Mouse (Mus musculus) forelimb bud, embryonic 11.5 days (tissue): ENCODE data around the gene Lamtor1.
"Not testable (repeated sequence)": the region's sequence is repeated elsewhere in the genome, so short reads cannot be mapped to it uniquely, and the experiment has no call there.

ENCODE experiments used
- DNase-seq: peaks from one replicate; pipeline ENCODE4 v3.0.0-alpha.2; 2012; ENCODE audit warnings: low read depth, low spot score

Gene Lamtor1

DNA sequence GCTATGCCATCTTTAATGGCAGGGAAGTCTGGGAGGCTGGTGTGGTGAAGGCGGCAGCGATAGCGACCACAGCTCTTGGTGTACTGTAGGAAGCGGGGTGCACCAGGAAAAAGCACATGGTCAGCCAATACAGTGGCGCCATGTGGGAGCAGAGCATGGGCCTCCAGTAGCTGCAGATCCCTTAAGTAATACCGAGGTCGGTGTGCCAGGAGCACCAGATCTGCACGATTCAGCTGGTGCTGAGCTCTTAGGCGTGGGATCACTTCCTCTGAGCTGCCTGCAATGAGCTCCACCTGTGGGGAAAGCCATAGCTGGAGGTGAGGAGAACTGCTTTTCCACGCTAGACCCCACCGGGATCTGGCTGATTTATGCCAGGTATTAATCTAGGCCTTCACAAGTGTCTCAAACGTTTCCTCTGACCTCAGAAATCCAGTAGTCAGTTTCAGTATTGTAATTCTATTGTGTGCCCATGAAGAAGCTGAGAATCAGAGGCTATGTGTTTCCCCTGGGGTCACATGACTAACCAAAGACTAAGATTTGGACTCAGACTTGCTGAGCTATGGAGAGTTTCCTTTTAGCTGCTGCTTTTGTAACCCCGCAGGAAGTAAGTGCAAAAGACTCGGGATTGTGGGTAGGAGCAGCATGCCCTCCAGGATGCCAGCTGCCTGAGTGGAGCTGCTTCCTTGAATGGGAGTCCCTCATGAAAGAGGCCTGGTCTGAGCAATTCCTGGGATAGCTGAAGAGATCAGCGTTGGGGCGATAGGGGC lies 5.2 kb upstream of the Lamtor1 start:
- DNase-seq = no peak

DNA sequence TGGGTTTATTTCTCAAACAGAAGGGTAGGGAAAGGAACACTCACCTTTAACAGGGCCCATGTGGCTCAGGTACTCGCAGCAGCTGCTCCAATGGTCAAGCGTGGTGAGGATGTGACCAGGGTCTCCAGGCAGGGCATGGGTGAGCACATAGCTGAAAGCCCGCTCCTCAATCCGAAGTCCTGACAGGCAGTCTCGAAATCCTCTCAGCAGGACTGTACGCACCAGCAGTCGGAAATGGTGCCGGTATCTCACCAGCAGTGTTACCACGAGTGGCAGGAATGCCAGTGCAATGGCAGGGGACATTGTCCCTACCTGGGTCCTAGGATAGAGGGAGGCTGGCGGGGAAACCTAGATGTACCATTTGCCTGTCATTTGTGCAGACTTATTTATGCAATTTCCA lies 3.7 kb upstream of the Lamtor1 start:
- DNase-seq = no peak

DNA sequence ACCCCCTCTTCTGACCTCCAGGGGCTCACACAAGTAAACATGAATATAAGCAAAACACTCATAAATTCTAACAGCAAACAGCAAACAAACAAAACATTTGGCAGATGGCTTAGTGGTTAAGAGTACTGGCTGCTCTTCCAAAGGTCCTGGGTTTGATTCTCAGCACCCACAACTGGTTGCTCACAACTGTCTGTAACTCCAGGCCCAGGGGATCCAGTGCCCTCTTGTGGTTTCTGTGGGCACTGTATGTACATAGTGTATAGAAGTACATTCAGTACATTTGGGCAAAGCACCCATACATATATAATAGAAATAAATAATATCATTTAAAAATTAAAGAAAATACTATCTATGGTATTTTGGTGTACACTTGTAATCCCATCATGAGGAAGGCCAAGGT lies 2.9 kb upstream of the Lamtor1 start:
- no peak for DNase-seq

DNA sequence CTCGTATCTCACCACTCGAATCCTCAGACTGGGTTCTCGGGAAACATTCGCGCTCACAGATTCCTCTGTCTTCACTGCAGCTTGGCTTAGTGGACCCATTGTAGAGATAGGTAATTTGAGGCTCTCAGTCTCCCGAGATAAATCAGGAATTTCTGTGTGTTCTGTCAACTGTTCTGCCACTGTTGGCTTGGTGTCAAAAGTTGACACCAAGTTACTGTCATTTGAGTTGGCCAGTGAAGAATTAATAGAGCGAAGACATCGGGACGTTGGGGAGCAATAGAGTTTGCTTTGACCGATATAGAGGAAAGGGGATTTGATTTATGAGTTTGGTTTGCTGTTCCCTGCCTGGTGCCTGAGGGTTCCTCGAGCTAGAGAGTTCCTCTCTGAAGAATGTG lies 580 bp downstream of the Lamtor1 start, which contains the start of gene Tomt:
TSS of gene Tomt (minus strand) at position 73 of the 395 bp plus-strand sequence.
- DNase-seq = no peak

DNA sequence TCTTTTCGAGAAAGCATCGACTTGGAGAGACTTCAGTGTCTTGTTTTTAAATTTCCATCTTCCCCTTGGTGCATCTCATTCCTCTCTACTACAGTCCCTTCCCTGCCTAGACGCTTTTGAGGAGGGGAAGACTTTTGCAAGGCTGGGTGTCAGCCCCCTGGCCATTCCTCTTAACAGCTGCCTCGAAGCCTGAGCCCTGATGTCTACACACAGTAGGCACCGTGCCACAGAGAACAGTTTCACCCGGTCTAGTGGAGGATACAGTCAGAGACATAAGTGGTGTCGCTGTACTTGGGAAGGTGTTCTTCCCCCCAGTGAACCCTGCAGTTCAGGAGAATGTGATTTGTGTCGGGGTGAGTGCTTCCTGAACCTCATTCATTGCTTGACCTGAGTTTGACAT lies 992 bp downstream of the Lamtor1 start:
- no peak for DNase-seq

DNA sequence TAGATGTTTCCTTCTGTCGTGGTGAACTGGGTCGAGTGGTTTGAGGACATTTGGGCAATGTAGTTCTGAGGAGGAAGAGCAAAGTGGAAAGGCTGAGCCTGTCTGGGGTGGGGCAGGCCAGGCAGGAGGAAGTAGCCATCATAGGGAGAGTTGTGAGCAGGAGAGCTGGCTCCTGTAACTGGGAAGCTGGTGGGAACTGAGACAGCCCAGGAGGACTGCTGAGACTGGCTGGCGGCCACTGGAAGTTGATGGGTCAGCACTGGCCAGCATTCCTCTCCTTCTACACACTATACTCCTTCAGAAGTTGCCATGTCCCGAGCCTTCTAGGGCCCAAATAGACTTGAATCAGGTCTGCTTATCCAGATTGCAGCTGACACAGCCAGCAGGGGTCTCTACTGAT lies 2.7 kb downstream of the Lamtor1 start:
- no peak for DNase-seq

DNA sequence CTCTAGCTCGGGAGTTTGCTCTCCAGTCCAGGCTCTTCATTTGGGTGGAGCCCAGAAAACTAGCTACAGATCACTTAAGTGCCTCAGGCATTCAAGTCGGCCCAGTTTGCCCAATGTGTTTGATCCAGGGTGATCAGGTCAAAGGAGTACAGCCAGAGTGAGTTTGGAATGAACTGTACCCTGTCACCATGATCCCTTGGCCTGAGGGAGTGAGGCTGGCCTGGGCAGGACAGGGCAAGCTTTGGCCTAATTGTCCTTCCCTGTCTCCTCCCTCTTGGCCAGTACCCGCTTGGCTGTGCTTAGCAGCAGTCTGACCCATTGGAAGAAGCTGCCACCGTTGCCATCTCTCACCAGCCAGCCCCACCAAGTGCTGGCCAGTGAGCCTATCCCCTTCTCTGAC lies 4.4 kb downstream of the Lamtor1 start:
- no peak for DNase-seq

DNA sequence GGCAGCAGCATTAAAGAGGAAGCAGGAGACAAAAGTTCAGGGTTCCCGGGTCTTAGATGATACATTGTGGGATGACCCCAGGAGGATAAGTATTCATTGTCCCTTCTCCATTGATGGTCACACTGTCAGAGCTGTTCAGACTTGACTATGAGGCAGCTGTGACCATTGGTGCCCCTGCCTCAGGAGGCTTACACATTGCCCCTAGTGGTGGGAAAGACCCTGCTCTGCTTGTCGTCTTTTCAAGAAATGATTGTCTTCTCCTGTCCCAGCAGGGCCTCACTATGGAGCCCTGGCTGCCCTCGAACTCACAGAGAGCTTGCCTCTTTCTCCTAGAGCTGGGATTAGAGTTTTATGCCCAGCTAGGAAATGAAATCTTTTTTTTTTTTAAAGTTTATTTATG lies 6.3 kb downstream of the Lamtor1 start:
- DNase-seq = no peak

DNA sequence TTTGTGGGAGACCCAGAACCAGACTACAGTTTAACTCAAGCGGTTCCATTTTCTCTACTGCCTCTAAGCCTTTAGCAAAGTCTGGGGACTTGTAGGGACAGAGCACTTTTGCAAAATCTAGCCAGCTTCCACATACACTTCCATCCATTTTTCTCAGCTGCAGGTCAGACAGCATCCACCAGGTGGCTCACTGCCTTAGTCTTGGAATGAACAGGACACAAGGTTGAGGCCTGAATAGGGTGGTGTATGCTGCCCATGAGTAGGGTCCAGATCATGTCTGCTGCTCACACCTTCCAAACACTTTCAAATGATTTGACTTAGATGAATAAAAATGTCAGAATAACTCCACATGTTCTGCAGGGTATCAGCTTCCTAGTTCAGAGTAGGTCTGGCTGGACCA lies 12.4 kb downstream of the Lamtor1 start:
- peak; percentile 61 for DNase-seq

DNA sequence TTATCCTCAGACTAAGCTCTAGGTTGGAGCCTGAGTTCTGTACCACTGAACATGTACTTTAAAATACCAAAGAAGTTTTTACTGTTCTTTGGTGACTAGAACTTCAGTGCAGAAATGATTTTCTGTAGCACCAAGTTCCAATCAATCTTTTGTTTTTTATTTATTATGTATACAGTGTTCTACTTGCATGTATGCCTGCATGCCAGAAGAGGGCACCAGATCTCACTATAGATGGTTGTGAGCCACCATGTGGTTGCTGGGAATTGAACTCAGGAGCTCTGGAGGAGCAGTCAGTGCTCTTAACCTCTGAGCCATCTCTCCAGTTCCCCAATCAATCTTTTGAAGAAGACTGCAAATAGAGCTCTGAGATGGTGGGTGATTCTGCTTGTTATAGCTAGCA lies 20.2 kb downstream of the Lamtor1 start:
- DNase-seq = not testable (repeated sequence)

DNA sequence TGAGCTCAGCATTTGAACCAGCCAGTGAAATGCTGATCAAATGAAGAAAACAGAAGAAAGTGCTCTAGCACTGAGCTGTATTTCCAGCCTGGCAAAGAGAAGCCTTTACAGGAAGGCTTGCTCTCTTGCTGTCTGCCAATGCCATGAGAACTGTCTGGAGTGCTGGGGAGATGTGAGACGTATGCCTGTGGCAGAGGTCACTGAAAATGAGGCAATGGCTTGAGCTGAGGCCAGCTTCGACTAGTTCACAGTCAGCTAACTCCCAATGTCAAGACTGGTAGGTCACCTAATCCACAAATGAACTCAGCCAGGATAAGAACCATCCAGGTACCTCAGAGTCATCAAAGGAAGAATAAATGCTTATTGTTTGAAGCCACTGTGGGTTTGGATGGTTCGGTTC lies 22.4 kb downstream of the Lamtor1 start:
- DNase-seq = no peak

DNA sequence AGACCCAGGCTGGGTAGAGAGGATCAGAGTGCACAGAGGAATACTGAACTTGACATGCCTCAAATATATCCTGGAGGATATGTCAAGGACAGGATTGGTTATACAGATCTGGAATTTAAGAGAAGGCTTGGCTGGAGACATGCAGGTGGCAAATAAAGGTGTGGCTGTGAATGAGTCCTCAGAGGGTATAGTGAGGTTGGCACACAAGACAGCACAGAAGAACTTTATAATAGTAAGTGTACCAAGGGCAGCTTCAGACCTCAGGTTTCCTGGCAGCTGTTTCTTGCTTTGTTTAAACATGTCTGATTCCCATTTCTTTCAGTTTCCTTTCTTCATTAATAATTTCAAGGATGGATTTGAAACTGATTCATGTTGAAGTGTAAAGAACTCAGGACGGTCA lies 26.8 kb downstream of the Lamtor1 start:
- no peak for DNase-seq

DNA sequence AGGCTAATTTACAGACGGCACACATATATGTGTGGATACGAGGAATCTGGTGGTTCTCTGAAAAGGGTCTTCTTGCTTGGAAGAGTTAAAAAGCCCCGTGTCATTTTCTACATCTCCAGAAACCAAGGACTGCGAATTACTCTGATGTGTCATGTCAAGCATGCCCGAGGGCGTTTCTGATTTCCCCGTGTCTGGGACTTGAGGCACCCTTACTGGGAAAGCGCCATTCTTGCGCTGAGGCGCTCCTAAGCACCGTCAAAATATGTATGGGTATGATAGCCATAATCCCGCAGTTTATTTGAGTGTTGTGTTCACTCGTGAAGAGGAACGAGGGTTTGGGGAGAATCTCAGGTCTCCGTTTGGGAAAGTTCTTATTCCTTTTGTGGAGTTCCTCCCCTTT lies 27.6 kb downstream of the Lamtor1 start:
- DNase-seq = peak; percentile 26

DNA sequence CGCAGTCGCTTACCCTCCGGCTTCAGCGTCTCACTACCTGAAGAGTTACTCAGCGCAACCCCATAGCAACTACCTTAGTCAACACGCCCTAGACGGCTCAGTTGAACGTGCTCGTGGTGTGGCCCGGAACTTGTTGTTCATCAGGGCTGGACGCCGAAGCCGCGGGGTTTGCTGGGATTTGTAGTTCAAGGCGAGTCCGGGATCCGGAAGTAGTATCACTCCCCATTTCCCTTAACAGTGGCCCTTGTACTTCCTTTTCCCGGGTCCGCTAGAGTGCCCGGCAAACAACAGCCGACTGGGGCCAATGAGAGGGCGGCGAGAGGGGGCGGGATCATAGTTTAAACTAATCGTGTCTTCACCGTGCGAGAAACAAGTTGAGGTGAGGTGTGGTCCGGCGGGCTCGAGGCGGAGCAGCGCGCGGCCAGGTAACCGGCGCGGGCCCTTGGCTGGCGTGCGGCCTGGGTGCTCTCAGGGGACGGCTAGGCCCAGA lies 28.1 kb downstream of the Lamtor1 start, which contains the start of the genes Lrrc51 and Numa1:
TSS of gene Lrrc51 (minus strand) at position 145 of the 490 bp plus-strand sequence.
TSS of gene Numa1 (plus strand) at position 361 of the 490 bp plus-strand sequence.
- peak; percentile 96 for DNase-seq

DNA sequence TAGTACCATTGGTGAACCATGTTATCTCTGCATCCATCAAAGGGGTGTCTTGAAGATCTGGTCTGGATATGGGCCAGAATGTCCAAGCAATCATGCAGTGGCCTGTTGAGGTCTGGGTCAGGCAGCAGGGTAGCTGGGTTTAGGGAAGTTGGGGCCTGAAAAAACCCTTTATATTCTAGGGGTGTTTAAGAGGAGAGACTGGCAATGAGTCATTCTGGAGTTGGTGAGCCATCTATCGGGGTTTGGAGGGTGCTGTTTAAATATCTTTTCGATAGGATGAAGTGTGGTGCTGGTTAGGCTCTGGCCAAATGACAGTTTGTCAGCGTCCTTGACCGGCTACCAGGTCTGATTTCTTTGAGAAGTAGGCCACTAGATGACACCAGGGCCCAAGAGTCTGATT lies 30.3 kb downstream of the Lamtor1 start:
- DNase-seq = no peak

DNA sequence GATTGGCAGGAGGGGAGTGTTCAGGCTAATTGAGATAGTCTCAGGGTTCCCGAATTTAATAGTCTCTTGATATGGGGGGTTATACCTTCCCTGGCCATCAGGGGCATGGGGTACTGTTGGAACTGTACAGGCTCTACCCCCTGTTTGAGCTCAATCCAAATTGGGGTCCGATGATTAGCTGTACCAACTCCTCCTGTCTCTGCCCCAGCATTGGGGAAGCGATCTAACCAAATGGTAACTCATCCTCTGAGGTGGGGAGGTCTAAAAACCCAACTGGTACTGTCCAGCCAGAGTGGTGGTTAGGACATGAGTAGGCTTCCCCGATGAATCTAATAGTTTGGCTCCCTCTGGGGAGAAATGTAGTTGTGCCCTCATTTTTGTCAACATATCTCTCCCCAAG lies 31.3 kb downstream of the Lamtor1 start:
- DNase-seq = no peak

DNA sequence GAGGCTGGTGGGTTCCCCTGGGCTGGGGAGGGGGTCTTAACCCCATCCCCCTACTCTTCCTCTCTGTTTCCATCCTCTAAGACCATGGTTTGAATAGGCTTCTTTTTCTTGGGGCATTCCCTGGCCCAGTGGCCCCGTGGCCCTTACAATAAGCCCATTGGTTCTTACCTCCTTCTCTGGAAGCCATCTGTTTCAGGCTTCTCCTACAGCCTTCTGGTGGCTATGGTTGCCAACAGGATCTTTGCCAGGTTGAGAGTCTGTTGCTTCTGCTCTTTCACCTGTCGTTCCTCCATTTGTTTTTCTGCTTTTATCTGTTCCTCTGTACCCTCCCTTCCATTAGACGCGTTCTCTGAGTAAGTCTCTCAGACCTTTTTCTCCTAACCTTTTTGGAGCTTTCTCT lies 31.9 kb downstream of the Lamtor1 start:
- DNase-seq = no peak

DNA sequence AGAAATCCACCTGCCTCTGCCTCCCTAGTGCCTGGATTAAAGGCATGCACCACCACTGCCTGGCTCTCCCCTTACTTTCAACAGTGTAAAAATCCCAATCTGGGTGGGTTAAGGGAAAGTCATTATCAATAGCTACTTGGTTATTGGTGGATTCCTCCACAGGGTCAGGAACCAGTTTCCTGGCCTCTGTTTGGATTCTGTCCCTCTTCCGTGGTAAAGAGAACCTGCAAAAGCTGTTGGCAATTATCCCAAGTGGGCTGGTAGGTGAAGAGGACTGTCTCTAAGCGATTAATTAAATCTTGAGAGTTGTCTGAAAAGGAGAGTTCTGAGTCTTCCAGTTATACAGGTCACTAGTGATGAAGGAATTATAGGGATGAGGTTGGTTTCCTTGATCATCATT lies 32.6 kb downstream of the Lamtor1 start:
- no peak for DNase-seq

DNA sequence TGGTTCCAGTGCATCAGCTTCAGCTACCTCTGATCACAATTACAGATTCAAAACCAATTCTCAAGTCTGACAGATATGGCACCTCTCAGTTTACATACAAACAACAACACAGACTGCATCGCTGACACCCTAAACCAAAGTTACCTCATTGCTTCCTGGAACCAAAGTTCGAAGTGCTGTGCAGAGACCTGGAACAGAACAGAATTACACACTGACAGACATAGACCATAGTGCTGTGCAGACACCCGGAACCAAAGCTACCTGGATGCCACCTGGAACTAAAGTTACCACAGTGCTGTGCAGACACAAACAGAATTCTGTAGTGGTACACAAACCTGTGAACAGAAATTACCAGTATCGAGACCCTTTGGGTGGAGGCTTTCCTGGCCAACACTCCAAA lies 34.1 kb downstream of the Lamtor1 start:
- no peak for DNase-seq

DNA sequence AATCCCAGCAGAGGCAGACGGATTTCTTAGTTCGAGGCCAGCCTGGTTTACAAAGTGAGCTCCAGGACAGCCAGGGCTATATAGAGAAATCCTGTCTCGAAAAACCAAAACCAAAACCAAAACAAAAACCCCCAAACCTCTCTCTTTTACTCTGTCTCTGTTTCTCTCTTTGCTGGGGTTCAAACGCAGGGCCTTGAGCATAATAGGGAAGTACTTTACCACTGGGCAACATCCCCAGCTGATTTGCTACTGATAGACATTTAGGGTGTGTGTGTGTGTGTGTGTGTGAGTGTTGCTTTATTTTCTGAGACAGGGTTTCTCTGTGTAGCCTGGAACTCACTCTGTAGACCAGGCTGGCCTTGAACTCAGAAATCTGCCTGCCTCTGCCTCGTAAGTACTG lies 43.3 kb downstream of the Lamtor1 start:
- not testable (repeated sequence) for DNase-seq

DNA sequence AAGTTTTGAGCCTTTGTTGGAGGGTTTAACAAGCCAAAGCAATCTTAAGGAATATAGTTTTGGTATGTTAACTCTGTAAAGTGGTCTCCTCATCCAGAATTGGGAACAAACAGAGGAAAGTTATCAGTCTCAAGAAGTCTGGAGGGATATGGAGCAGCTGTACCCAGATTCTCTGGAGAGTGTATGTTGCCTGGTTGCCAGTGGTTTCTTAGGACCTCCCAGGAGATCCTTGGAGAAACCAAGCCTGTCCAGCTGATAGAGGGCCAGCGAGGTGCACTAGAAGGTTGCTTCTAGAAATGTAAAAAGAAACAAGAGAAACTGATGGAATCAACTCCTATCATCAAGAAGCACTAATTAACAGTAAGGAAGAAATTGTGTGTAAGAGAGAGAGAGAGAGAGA lies 45.9 kb downstream of the Lamtor1 start:
- no peak for DNase-seq

DNA sequence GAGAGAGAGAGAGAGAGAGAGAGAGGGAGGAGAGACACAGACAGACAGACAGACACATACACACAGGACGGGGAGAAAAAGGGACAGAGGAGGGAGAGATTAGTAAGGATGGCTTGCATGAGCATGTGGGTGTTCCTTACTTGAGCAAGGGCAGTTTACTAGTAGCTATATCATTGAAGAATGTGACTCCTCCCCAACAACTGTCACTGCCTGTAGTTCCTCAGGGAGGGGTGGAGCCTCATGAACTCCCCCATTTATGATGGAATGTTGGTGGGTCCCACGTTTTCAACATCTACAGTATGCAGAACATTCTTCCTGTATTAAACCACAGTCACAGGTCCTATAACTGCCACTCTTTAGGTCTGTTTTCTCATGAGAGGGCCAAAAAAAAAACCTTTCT lies 46.4 kb downstream of the Lamtor1 start:
- DNase-seq = no peak

DNA sequence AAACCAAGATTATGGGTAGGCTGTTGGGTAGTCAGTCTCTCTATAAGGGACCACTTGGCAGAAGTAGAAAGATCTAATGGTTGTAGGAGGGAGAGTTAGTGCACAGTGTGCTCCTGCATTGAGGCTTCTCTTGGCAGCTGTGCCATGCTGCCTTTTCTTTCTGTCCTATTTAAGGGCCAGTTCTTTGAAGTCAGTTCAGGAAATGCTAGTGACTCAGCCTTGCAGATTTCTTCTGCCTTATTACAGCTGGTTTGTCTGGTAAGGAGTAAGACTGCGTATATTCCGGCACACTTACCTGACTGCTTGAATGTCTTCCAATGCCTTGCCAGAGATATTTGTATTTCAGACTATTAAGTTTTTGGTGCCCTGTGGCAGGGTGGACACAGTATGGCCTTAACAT lies 48.5 kb downstream of the Lamtor1 start:
- DNase-seq = no peak

DNA sequence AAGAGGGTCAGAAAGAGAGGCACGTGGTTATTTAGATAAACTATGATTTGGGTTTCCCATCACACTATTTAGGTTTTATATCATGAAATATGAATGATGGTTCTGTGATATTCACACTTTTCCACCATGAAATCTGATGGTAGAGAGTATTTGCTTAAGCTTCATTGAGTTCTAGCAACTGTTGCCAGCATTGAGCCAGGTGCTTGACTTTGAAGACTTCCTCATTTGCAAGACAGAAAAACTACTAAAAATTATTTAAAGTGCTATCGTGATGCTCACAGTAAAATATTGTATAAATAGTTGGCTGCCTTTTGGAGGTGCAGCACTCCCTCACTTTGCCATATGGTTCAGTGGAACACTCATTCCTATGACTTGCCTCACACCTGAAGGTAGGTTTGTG lies 49.6 kb downstream of the Lamtor1 start:
- no peak for DNase-seq
